Mouse (Mus musculus) left cerebral cortex, adult 18-20 months (tissue): ENCODE results near the gene D430019H16Rik. TPM values are rescaled to one million over a fixed set of nuclear protein-coding genes. Genes with fewer than 3 reads are reported as not detected.

Experiments used
- DNase-seq, 2 experiments: peaks; one replicate each; pipeline ENCODE4 v3.0.0; 2021 to 2022; ENCODE audit warnings: low spot score in 2 of 2, mixed read lengths in 1 of 2
- total RNA-seq, 2 experiments: library from RNA; stranded (reverse); gene quantifications; 2 replicates each; pipeline ENCODE4 v1.2.3; 2021

D430019H16Rik gene
- total RNA-seq, 2 experiments from 2014 or later: 75.0 to 80.6 TPM

DNA sequence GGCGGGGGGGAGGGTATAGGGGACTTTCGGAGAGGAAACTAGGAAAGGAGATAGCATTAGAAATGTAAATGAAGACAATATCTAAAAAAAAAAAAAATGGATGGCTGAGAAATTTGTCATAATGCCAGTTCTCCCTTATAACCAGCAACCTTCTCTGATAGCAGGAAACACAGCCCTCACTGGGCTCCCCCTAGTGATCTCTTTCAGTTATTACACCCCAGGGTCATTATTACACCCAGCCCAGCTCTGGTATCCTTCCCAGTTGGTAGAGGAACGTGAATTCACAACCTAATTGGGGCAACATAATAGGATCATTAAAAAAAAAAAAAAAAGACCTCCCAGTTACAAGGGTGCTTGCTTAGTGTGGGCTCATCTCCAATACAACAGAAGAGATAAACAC, 29.8 kb downstream of the D430019H16Rik start:
- no peak for DNase-seq

DNA sequence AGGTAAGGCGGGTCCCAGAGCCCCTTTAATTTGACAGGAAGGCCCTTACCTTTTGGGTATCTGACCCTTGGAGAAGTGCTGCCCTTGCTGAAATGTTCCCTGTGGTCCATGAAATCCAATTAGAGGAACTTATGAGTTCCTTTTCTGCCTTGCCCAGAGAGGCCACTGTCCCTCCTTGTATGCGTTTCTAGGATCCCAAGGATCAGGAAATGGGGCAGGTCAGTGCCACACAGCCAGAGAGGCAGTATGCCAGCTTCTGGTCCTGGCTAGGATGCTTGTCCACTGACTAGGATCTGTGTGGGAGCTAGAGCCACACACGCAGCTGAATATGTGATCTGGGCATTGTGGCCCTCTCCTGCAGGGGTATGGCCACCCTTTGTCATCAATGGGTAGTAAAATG, 36.6 kb downstream of the D430019H16Rik start:
- no peak for DNase-seq

DNA sequence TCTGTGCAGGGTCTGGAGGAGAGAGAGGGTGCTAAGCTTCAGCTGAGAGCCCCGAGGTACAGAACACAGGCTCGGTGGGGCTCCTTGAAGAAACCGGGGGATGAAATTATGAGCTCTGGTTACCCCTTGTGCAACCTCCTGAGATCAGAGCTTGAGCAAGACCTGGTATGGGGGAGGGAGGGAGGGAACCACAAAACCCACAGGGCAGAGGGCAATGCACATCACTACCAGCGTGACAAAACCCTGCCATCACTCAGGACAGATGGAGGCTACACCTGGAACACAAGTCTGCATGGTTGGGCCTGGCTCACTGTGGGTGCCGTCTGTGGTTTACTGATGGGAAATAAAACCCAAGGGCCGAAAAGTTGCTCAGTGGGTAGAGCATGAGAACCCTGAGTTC, 37.1 kb downstream of the D430019H16Rik start:
- no peak for DNase-seq

DNA sequence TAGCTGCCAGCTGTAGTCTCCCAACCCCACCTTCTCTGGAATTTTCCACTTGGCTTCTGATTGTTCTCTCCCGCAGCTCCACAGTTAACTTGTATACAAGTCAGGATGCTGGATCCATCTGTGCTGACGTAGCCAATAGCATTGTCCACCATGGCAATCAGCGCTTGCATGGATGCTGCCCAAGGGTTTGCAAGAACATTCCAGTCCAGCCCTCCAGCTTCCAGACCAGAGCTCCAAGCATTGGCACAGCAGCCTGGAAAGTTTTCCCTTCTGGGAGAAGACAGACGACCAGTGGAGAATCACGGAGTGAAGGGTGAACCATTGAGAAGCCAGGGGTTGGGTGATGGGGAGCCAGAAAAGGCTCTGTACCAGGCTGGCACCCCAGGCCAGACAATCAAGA, 41.1 kb downstream of the D430019H16Rik start:
- no peak for DNase-seq

DNA sequence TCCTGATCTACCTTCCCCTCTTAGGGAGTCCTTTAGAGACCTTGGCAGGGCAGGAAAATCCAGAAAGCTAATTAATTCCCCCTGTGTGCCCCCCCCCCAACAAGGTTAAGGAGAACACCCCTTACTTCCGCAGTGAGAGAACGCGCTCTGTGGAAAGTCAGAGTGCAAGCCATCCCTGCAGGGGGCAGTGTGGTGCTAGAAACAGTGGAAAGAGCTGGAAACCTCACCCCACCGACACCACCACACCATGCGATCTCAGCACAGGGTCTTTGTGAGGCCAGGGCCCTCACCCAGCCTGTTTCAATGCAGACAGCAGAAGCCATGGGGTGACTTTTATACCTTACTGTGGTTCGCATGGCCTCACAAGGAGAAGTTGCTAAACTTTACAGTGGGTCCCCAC, 44.2 kb downstream of the D430019H16Rik start:
- DNase-seq: peak; percentile 83 to 91

DNA sequence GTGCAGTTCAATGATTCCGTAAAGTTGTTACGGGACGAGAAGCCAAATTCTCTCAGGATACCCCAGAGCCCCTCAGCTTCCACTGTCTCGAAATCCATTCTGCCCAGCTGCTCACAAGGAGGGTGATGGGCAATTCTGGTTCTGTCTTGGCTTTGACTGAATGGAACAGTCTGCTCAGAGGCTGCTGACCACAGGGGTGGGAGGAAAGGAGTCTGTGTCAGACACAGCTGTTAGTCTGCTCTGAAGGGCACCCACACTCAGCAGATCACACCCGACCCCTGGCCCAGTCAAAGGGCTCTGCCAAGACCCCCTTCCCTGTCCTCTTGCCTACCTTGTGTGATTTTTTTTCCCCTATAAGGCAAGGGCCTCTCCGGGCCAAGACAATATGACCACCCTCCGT, 44.8 kb downstream of the D430019H16Rik start:
- no peak for DNase-seq

DNA sequence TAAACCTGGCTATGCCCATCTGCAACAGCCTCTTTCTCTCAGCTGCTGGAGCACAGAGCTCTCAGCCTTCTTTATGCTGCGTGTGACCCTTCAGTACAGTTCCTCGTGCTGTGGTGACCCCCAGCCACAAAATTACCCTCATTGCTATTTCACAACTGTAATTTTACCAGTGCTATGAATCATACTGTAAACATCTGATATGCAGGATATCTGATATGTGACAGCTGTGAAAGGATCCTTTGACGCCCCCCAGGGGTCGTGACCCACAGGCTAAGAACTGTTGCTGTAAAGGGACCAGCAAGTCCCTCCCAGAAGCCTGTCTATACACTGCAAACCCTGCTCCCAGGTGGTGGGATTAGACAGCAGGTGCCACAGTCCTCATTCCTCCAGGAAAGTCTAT, 45.2 kb downstream of the D430019H16Rik start:
- DNase-seq: no peak

DNA sequence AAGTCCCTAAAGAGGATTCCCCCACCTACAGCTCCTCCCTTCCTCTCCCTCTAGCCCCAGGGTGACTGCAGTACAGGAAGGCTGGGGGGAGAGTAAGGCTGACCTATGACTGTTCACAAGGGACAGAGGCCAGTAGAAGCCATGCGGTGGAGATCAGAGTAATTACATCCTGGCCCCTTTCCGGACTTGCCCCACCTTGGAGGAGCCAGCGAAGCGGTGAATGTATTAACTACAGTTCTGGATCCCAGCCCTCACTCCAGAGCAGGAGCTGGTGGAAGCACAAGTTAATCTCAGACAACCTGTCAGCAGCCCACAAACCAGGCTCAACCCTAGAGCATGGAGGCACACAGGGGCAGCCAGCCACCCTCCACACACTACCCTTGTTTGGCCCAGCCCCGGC, 47.3 kb downstream of the D430019H16Rik start:
- no peak for DNase-seq

DNA sequence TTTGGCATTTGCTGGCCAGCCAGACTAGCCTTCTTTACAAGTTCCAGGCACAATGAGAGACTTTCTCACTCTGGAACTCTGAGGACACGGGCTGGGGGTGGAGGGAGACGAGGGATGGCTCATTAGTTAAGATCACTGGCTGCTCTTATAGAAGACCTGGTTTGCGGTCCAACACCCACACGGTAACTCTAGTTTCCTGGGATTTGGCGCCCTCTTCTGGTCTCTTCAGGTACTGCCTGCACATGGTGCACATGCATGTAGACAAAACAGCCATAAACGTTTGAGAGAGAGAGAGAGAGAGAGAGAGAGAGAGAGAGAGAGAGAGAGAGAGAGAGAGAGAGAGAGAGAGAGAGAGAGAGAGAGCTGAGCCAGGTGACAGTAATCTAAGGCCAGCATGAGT, 51.1 kb downstream of the D430019H16Rik start:
- DNase-seq: no peak

DNA sequence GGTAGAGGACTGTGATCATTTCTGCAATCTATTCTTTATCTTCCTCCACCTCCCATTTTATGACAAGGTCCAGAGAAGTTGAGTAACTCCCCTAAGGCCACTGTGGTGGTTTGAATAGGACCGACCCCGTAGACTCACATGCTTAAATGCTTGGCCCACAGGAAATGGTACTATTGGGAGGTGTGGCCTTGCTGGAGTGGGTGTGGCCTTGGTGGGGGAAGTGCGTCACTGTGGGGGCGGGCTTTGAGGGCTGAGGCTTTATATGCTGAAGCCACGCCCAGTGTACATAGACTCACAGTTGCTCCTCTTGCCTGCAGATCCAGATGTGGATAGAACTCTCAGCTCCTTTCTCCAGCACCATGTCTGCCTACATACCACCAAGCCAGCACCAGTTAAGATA, 57.5 kb downstream of the D430019H16Rik start:
- no peak for DNase-seq

DNA sequence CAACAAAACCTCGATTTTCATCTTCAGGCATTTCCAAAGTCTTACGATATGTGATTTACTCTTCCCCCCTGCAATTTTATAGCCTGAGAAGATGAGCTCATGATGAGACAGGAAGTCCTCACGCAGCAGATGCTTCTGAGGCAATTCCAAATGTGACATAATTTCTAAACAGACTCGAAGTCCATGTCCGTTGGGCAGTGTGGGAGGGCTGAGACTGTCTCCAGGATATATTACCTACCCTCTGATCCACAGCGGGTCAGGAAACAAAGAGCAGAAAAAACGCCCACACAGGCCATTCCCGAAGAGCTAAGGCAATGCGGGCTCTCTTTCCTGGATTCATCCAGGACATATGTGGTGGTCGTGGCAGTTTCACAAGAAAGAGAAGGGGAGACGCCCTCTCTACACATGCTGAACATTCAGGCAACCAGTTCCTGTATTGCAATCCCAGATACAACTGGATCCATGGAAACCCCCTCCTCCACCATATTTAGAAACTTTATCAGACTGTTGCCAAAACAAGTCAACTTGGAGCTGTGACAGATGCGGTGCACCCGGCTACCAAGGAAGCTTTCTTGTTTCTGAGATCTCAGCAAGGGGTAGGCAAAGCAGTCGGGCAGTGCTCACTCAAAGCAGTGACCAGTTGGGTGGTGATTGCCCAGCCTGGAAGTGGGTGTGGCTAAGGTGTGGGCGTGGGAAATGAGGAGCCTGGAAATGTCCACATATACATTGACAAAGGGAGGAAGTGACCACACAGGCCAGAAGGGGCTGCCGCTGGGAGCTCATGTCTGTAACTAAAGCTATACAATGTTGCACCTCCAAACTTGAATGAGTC, 58.2 kb downstream of the D430019H16Rik start:
- DNase-seq: no peak

DNA sequence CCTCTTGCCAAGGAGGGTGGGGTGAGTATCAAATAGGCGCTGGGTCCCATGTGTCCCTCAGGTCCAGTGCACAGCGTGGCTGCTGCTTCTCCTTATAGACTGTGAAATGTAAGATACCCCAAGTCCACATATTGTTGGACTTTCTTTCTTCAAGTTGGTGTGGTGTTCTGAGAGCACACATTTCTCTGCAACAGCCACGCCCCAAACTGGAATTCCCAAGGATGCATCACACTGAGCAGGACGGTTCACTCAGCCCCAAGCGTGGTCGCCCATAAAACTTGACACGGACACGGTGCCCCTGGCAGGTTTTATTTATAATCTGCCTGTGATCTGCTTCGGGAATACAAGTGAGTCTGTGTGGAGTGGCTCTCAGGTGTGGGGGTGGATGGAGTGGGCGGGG, 60.5 kb downstream of the D430019H16Rik start:
- DNase-seq: no peak

DNA sequence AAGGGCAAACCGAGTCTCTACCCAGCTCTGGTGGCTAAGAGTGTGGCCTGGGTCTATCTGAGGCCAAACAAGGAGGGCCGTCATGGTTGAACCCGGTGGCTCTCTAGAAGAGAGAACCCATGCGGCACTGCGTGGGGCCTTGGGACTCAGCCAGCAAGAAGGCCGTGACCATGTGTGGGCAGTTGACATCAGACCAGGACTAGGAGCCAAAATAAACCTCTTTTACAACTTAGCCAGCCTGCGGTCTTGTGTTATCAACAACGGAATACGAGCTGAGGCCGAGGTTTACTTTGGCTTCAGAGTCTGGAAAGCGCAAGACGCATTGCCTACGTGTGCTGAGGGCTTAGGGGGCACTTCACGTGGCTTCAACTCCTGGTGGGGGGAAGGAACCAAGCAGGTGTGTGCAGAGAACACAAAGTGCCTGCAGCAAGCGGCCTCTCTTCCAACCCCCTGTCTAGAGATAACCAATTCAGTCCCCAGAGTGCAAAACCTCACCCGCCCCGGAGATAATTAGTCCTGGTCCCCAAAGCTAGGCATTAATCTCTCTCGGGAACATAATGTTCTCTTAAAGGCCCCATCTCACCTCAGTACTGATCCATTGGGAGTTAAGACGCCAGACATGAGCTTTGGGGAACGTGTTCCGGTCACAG, 63.5 kb downstream of the D430019H16Rik start:
- no peak for DNase-seq

DNA sequence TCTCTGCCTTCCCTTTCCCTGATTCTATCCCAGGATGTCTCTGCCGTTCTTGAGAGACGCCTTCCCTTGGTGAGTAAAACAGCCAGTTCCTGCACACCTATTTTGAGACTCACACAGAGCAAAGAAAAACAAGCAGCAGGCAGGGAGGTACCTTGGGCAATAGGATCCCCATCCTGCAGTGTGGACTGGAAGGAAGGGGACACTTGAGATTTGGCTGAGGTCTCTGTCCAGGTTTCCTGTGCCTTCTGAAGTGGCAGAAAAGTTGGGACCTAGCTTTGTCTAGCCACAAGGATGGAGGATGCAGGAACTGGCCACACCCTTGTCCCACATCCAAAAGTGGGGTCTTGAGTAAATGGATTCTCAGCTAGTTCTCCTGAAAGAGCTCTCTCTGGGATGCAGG, 66.2 kb downstream of the D430019H16Rik start:
- no peak for DNase-seq

DNA sequence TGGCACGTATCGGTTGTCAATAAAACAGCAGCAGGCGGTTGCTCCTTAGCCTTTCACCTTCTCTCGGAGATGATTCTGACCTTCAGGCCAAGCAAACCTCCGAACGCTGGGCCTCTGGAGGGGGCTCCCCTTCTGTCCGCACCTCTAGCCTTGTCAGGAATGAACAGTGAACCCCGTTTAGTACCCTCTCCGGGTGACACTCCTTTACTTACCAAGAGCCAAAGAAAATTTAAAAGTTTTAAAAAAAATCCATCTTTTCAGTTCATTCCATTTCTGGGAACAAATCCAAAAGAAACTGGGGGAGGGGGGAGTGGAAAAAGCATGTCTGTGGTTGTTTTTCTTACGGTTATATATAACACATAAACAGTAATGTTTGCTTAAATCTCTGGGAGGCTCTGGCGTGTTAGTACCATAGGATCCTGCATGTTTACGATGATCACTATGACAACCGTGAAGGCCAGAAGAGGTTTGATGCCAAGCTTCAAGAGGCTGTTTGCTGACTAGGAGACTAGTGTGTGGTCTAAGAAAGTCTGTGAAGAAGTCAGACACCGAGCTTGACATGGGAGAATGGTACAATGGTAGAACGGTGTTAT, 67.6 kb downstream of the D430019H16Rik start:
- no peak for DNase-seq

DNA sequence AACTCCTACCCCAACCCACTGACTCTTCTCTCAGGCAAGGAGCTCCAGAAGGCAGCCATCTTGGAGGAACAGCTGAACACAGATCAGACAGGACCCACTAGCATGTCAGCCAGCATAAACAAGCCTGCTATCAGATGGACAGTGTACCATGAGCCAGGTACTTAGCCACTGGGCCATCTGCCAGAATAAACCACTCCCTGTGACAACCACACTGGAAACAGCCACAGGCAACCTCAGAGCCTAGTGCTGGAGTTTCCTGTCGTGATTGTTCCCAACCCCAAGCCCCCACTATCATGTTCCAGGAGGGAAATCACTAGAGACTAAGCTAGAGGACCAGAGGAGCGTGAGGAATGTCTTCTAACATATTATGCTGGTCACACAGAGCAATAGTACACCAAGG, 70.1 kb downstream of the D430019H16Rik start:
- no peak for DNase-seq

DNA sequence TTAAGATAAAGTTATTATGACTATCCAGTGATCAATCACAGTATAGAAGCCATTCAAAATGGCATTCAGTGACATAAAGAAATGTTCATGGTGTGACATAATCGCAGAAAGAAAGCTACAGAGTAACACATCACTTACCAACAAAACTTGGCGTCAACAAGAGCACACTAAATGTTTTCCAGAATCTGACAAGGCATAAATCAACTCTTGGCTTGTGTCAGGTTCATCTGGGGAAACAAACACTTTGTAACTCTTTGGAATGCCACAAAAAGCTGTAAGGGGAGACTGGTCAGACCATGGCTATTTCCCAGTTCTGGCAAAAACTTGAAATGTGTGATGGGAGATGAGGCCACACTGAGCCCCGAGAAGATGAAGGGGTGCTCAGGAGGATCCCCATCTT, 72.5 kb downstream of the D430019H16Rik start:
- no peak for DNase-seq

DNA sequence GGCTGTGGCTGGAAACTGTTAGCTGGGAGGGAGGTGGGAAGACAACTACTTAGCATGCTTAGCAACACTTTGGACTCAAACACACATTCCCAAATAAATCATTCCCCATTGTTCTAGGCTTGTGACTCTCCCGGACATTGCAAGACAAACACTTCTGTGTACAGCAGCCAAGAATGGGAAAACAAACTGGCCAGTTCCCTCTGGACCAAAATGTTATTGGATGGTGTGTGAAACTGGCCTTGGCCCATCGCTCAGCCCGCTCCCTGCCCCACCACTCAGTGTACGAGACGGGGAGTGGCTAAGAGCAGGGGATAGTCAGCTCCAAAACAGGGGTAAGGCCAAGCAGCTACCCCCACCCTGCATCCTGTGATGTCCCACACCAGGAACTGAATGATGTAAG, 73.2 kb downstream of the D430019H16Rik start:
- peak; percentile 9 to 23 for DNase-seq

DNA sequence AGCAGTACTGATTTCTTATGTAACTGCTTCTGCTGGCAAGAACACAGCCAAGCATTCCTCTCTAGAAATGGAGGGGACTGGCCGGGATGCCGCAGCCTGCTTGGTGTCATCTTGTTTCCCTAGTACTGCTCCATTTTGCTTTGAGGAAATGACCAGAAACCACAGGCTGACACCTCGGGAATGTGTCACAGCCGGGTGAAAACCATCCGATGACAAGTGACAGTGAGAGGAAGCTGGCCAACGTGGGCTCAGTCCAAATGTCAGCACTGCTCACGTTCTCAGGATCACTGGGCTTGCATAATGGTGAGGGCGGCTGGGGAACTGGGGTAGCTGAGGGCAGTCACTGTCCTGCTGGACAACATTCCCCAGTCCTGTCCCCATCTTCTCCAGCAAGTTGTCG, 75.9 kb downstream of the D430019H16Rik start:
- no peak for DNase-seq

DNA sequence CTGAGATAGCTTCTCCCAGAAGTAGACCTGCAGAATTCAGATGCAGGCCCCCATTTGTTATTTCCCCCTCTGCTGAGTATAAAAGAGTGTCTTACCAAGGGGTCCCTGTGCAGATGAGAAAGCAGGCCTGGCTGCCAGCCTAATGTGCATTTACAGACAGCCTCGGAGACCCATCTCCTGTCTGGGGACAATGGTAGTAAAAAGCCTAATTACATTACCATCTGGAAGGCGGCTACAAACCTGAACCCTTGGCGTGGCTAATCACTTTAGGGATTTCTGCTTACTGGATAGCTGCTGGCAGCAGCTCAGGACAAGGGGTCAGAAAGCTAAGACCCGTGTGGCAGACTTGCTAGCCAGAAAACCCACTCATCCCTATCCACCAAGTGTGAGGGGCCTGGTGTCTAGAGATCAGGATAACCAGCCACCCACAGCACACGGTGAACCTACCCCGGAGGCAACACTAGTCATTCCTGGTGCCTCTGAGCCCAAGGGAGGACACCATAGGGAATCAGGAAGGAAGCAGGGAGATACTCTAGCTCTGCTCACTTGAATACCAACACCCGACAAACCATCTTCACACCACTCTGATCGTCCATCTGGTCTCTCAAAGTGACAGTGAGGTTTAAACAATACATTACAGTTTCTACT, 78.2 kb downstream of the D430019H16Rik start:
- no peak for DNase-seq

DNA sequence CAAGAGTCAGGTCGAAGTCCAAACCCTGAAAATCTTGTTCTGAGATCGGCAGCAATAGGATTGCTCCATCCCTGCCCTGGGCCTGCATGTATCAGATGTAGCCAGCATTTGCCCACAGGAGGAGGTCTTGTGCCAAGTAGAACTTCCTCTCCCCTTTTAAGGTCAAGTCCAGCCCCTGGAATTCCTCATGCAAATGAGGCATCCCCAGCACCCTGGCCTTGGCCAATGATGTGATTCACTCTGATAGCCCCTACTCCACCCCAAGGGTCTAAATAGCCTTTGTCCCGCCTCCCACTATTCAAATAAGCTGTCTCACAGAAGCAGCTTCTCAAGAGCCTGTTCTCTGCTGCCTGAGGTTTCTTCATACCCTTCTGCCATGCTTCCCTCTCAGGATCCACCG, 81.2 kb downstream of the D430019H16Rik start:
- no peak for DNase-seq
